Mouse (Mus musculus): ENCODE data around the gene Hemk1. TPM values are rescaled to one million over a fixed set of nuclear protein-coding genes. Genes with fewer than 3 reads are reported as not detected.
A peak's percentile ranks its signal among the peaks of the same experiment; 100 is the strongest.

Hemk1 gene
- polyA plus RNA-seq, 1 experiment from 2014 or later: 11.6 TPM

DNA sequence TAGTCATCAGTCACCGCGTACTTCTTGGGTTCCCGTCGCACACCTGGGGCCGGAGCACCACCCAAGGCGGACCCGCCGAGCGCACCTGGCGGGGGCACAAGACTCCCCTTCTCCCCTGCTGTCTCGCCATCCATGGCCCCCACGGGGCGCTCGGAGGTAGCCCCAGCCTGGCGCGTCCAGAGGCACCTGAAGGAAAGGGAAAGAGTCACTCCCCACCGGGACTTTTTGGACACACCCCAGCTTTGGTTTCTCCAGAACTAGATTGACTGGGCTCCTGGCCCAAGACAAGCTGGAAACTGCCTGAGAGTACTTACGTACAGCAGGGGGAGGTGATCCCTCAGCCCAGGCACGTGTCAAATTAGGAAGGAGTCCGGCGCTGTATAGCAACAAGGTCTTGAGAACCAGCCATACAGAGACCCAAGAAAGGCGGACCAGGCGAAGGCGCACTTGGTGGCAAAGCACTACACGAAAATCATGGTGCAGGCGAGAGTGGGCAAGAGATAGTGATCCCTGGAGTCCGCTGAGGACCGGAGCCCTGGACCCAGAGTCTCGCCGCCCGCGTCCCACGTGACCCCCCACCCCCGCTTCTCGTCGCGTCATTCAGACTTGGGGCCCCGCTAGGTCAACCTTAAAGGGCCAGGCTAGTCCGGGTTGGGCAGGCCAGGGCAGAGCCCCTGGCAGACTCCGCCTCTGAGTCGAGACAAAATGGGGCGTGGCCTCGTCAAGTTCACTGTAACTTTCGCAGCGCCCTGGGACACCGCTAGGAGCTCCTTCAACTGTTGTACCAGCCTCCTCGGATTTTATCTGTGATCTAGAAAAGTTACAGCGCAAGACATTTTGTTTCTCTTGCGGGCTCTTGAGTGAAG, 48.7 kb downstream of the Hemk1 start, which contains the start of gene Mapkapk3:
TSS of gene Mapkapk3 (minus strand) at position 667 of the 866 bp plus-strand sequence.
- Histone ChIP-seq H3K9ac (replicated peaks) (peak within 1 kb of the TSS; percentile 59), H3K27ac (no peak within 1 kb of the TSS), H3K9me3 (no peaks in the 10 kb centered on the region), H3K4me3 (replicated peaks) (peak within 1 kb of the TSS; percentile 53), H3K36me3 (no peaks in the 10 kb centered on the region), H3K27me3 (peaks cover 17% of the 10 kb centered on the region), H3K4me2 (peak within 1 kb of the TSS; percentile 85), H3K4me1 (replicated peaks) (peaks cover 9% of the 10 kb centered on the region)
- 1% methylated on average over 49 of the region's 49 CpGs for whole genome bisulfite sequencing
- peak; percentile 81 for ATAC-seq (ENCODE audit: insufficient number of reproducible peaks, insufficient read depth, low FRiP score, low TSS enrichment, low read depth)

DNA sequence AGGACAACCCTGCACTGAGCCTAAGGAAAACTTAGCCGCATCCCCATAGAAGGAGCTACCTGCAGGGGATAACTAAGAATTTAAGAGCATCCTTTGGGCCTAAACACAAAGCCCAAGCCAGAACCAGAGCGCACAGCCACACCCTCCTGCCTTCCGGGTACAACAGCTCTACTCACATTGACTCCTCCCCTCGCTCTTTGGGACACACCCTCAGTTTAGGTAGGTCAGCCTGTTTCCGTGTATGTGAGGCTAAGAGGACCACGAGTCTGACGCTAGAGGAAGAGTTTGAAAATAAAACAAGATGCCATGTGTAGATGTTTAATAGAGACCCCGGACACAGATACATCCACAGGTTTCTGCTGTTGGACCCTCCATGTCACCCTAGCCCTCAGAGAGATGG, 49.4 kb downstream of the Hemk1 start:
- H3K27me3 ChIP-seq: peaks cover 17% of the 10 kb centered on the region
- 0 out of 2 replicates have a peak overlapping the region, but pooled peaks have one; percentile 59 for H3K9ac ChIP-seq (replicated peaks)
- peaks cover 9% of the 10 kb centered on the region for H3K4me1 ChIP-seq (replicated peaks)
- ATAC-seq (ENCODE audit: insufficient number of reproducible peaks, insufficient read depth, low FRiP score, low TSS enrichment, low read depth): no peak
- peak overlapping the region; percentile 85 for H3K4me2 ChIP-seq
- H3K27ac ChIP-seq: no peak overlapping the region
- H3K36me3 ChIP-seq: no peaks in the 10 kb centered on the region
- H3K4me3 ChIP-seq (replicated peaks): peak overlapping the region; percentile 53
- WGBS: 29% methylated on average over 8 of the region's 8 CpGs
- H3K9me3 ChIP-seq: no peaks in the 10 kb centered on the region

DNA sequence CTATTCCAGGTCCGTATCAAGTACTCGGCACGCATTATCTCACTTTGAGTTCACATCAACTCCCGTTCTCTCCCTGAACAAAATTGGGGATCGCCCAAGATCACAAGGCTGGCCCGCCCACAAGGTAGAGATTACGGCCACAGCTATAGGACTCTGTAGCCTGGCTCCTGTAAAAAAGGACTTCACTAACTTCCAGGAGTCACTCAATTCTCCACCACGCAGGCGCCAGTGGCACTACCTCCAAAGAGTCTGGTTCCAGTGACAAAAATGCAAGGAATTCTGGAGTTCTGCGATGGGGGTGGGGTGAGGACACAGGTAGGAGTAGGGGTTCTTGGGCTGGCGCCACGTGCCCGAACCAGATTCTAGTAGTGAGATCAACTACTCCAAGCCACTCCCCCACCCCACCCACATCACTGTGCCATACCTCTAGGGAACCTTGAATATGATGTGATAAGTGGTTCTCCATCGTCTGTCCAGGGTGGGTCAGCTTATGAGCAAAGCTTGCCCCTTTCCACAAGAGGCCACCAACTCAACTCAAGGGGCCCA, 50.0 kb downstream of the Hemk1 start:
- Histone ChIP-seq H3K9me3 (no peaks in the 10 kb centered on the region), H3K9ac (replicated peaks) (no peak overlapping the region), H3K27ac (no peak overlapping the region), H3K4me3 (replicated peaks) (no peak overlapping the region), H3K36me3 (no peaks in the 10 kb centered on the region), H3K4me2 (no peak overlapping the region), H3K27me3 (peaks cover 17% of the 10 kb centered on the region), H3K4me1 (replicated peaks) (peaks cover 9% of the 10 kb centered on the region)
- WGBS: 89% methylated on average over 14 of the region's 14 CpGs
- ATAC-seq (ENCODE audit: insufficient number of reproducible peaks, insufficient read depth, low FRiP score, low TSS enrichment, low read depth): no peak

DNA sequence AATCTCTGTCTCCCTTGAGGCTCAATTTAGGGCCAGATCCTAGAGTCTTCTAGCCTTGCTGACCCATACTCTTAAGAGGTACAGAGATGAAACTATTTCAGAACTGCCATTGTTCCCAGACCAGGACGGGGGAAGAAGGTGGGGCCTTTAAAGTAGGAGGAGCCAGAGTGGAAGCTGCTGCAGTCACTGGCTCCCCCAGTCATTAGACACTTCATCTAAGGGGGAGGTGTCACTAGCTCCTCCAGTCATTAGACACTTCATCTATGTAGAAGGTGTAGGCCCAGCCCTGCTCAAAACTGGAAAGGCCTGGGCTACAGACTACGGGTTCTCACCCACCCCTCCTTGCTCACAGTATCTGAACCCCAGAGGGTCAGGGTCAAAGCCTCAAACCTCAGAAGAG, 50.9 kb downstream of the Hemk1 start:
- peaks cover 9% of the 10 kb centered on the region for H3K4me1 ChIP-seq (replicated peaks)
- no peaks in the 10 kb centered on the region for H3K36me3 ChIP-seq
- H3K9ac ChIP-seq (replicated peaks): no peak overlapping the region
- peaks cover 12% of the 10 kb centered on the region for H3K27me3 ChIP-seq
- no peaks in the 10 kb centered on the region for H3K9me3 ChIP-seq
- WGBS: 78% methylated on average over 2 of the region's 2 CpGs
- H3K4me2 ChIP-seq: no peak overlapping the region
- H3K27ac ChIP-seq: no peak overlapping the region
- no peak for ATAC-seq (ENCODE audit: insufficient number of reproducible peaks, insufficient read depth, low FRiP score, low TSS enrichment, low read depth)
- no peak overlapping the region for H3K4me3 ChIP-seq (replicated peaks)

DNA sequence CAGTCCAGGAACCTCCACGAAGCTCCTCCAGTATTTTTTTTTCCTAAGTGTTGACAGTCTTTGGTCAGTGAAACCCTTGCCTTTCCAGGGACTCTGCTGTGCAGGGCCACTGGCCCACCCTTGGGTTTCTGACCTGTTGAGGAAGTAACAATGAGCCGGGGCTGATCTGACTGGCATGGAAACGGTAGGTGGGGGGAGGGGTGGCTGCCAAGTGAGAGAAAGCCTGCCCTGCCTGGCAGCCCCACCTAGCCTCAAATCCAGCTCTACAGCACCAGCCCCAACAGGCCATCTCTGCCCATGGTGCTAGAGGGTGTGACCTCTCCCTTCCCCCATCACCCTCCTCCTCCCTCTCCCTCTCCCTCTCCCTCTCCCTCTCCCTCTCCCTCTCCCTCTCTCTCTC, 53.1 kb downstream of the Hemk1 start:
- no peak overlapping the region for H3K4me2 ChIP-seq
- H3K4me1 ChIP-seq (replicated peaks): peaks cover 12% of the 10 kb centered on the region
- H3K9ac ChIP-seq (replicated peaks): no peak overlapping the region
- no peaks in the 10 kb centered on the region for H3K36me3 ChIP-seq
- no peak overlapping the region for H3K27ac ChIP-seq
- H3K4me3 ChIP-seq (replicated peaks): no peak overlapping the region
- H3K9me3 ChIP-seq: no peaks in the 10 kb centered on the region
- no peak for ATAC-seq (ENCODE audit: insufficient number of reproducible peaks, insufficient read depth, low FRiP score, low TSS enrichment, low read depth)
- H3K27me3 ChIP-seq: peaks cover 11% of the 10 kb centered on the region
- 24% methylated on average over 3 of the region's 3 CpGs for WGBS

DNA sequence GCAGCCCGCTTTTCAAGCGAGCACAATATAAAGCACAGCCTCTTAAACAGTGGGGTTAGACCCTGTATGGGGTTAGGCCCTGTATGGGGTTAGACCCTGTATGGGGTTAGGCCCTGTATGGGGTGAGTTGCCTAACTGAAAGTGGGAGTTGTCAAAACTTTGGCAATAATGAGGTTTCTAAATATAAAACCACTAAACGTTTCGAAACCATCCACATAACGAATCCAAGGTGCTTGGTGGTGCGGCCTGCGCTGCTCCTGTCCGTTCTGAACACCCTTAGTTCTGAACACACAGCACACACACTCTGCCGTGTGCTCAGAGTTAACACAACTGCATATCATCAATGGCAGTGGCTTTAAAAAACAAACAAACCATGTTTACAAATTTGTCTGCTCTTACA, 55.2 kb downstream of the Hemk1 start:
- H3K4me3 ChIP-seq (replicated peaks): no peak overlapping the region

DNA sequence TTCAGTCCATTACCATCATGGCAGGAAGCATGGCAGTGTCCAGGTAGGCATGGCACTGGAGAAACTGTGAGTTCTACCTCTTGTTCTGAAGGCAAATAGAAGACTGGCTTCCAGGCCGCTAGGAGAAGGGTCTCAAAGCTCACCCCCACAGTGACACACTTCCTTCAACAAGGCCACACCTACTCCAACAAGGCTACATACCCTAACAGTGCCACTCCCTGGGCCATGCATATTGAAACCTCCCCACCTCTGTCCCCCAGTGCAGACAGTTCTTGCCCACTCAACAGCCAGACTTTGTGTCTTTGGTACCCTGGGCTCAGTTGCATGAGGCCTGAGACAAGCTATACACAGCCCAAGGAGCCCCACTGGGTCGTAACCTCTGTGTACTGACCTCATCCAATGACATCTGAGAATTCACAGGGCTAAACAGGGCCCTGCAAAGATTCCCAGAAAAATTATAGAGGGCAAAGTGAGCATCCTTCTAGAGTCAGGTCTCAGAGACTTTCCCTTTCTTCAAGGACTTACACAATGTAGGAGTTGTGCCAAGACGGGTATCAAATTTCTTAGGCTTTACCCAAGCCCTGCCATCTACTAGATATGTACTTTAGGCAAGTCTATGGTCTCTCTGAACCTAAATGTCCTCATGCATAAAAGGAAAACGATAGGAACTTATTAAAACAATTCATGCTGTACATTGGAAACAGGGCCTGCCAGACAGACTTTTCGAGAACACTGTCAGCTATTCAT, 56.7 kb downstream of the Hemk1 start:
- 93% methylated on average over 5 of the region's 5 CpGs for WGBS
- Histone ChIP-seq H3K27me3 (no peaks in the 10 kb centered on the region), H3K4me3 (replicated peaks) (no peak overlapping the region), H3K9ac (replicated peaks) (no peak overlapping the region), H3K9me3 (no peaks in the 10 kb centered on the region), H3K27ac (no peak overlapping the region), H3K4me2 (no peak overlapping the region), H3K36me3 (no peaks in the 10 kb centered on the region), H3K4me1 (replicated peaks) (peaks cover 18% of the 10 kb centered on the region)
- ATAC-seq (ENCODE audit: insufficient number of reproducible peaks, insufficient read depth, low FRiP score, low TSS enrichment, low read depth): no peak

More for the DNA sequence above, 55.2 kb downstream of the Hemk1 start:
- Histone ChIP-seq H3K27me3 (no peaks in the 10 kb centered on the region), H3K9me3 (no peaks in the 10 kb centered on the region), H3K36me3 (no peaks in the 10 kb centered on the region), H3K4me1 (replicated peaks) (peaks cover 18% of the 10 kb centered on the region), H3K4me2 (no peak overlapping the region), H3K9ac (replicated peaks) (no peak overlapping the region), H3K27ac (no peak overlapping the region)
- WGBS: 77% methylated on average over 9 of the region's 9 CpGs
- ATAC-seq (ENCODE audit: insufficient number of reproducible peaks, insufficient read depth, low FRiP score, low TSS enrichment, low read depth): no peak

DNA sequence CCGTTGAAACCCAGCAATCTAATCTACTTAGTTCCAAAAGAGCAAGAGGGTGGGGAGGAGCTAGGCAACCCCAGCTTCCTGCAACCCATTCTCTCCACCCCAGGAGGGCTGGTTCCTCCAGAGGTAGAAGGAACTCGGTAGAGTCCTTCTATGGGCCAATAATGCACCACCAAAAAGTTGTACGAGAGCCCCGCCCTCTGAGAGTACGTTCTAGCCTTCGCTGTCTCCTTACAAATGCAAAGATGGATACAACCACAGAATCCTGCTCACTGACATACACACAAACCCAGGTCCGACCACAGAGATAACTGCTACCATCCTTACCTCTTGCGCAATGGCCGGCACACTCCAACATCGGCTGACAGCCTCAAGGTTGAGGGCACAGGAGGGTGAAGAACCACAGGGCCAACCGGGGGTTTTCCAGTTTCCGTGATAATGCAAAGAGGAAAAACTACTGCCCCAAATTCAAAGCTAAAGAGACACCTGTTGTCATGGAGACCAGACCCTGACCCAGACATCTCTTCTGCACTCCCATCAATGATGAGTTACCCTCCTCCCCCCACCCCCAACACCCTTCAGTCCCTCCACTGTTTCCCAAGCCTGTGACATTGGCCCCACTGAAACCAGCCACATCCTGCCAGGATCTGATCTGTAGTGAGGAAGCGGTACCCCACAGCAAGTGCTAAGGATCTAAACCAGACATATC, 57.7 kb downstream of the Hemk1 start:
- Histone ChIP-seq H3K4me2 (peak overlapping the region; percentile 45), H3K9me3 (no peaks in the 10 kb centered on the region), H3K36me3 (no peaks in the 10 kb centered on the region), H3K4me3 (replicated peaks) (no peak overlapping the region), H3K9ac (replicated peaks) (peak overlapping the region; percentile 42), H3K27ac (peak overlapping the region; percentile 69; the same call in 1 of the 2 replicates), H3K27me3 (no peaks in the 10 kb centered on the region), H3K4me1 (replicated peaks) (peaks cover 18% of the 10 kb centered on the region)
- no peak for ATAC-seq (ENCODE audit: insufficient number of reproducible peaks, insufficient read depth, low FRiP score, low TSS enrichment, low read depth)
- 55% methylated on average over 13 of the region's 13 CpGs for WGBS

DNA sequence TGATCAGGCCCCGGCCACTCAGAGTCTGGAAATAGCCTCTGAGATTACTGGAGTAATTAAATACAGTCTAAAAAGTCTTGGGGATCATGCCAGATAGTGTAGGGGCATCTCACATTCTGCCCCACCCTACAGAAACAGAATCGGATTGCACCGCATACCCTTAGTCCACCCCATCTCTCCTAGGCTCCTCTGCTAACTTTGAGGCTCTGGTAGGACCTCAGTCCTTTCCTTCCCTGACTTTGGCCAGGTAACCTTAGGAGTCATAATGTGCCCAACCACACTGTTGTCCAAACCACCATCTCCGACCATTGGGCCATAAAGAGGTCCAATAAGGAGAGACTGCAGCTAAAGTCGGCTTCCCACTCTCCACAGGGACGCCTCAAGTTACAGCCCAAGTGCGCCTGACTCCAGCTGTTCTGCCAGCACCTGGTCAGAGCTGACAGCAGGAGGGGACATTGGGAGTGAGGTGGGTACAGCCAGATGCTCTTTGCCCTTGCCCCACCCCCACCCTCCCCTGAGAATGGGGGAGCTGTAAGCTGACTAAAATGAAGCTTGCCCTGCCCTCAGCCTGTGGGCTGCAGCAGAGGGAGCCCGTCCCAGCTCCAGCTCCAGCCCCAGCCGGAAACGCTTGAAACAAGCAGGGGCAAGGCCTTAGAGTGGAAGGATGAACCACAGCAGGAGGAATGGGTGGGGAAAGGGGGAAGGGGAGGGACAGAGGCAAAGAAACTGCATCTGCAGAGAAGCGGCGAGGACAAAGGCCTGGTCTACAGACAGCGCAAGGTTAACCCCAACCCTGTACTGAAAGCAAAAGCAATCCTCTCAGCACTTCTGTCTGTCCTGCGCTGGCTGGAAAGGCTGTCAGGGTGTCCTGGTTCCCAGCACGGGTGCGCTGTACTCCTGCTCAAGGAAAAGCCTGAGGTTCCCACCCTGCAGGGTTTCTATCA, 58.5 kb downstream of the Hemk1 start:
- 17% methylated on average over 16 of the region's 16 CpGs for WGBS
- Histone ChIP-seq H3K27ac (peak overlapping the region; percentile 69), H3K4me3 (replicated peaks) (peak overlapping the region; percentile 1; the same call in 1 of the 2 replicates), H3K4me2 (peak overlapping the region; percentile 45), H3K9ac (replicated peaks) (peak overlapping the region; percentile 42), H3K4me1 (replicated peaks) (peaks cover 18% of the 10 kb centered on the region), H3K27me3 (no peaks in the 10 kb centered on the region), H3K36me3 (no peaks in the 10 kb centered on the region), H3K9me3 (no peaks in the 10 kb centered on the region)
- ATAC-seq (ENCODE audit: insufficient number of reproducible peaks, insufficient read depth, low FRiP score, low TSS enrichment, low read depth): peak; percentile 78

Data from limb, embryonic 12.5 days (tissue).